Mouse (Mus musculus): ENCODE measurements around the gene Gm49405. TPM values are rescaled to one million over a fixed set of nuclear protein-coding genes. Genes with fewer than 3 reads are reported as not detected.
"Not testable (repeated sequence)": the region's sequence is repeated elsewhere in the genome, so short reads cannot be mapped to it uniquely, and the experiment has no call there.

Gm49405 gene
- polyA plus RNA-seq, 1 experiment = 1.2 TPM

- no peak for DNase-seq
- Histone ChIP-seq H3K4me1 (ENCODE audit: control insufficient read depth, insufficient read depth, low read length) (no peaks in the 10 kb centered on the region), H3K36me3 (ENCODE audit: control insufficient read depth, insufficient read depth, low read length) (no peaks in the 10 kb centered on the region), H3K27ac (ENCODE audit: insufficient read depth, low read depth, low read length) (no peak within 1 kb of the TSS), H3K27me3 (replicated peaks; ENCODE audit: control insufficient read depth, insufficient read depth, low read length) (no peaks in the 10 kb centered on the region), H3K4me3 (ENCODE audit: insufficient read depth, low read depth, low read length) (no peak within 1 kb of the TSS)
- WGBS = 51% methylated on average over 9 of the region's 9 CpGs
- TF ChIP-seq POLR2A (IDR thresholded peaks at IDR 0.05; ENCODE audit: low read depth, low read length) = no peak
- TF ChIP-seq CTCF (conservative IDR thresholded peaks at IDR 0.05; ENCODE audit: insufficient read depth, insufficient read length, low read depth, low read length) = no peak
Measured at GRCm38 (mm10) chr19:3972229-3972628, 28.2 kb upstream of the Gm49405 start, which contains the start of gene Aldh3b2. TSS of gene Aldh3b2 (plus strand) at chr19:3972328.

- H3K4me3 ChIP-seq (ENCODE audit: insufficient read depth, low read depth, low read length); H3K27ac ChIP-seq (ENCODE audit: insufficient read depth, low read depth, low read length); H3K27me3 ChIP-seq (replicated peaks; ENCODE audit: control insufficient read depth, insufficient read depth, low read length); H3K4me1 ChIP-seq (ENCODE audit: control insufficient read depth, insufficient read depth, low read length); H3K36me3 ChIP-seq (ENCODE audit: control insufficient read depth, insufficient read depth, low read length); DNase-seq: not testable (repeated sequence)
- 86% methylated on average over 6 of the region's 6 CpGs for WGBS
Measured at GRCm38 (mm10) chr19:3974608-3975007, 25.8 kb upstream of the Gm49405 start.

GRCm38 (mm10) chr19:3975866-3976265 is 24.6 kb upstream of the Gm49405 start:
- no peak for TF ChIP-seq CTCF (conservative IDR thresholded peaks at IDR 0.05; ENCODE audit: insufficient read depth, insufficient read length, low read depth, low read length)
- TF ChIP-seq POLR2A (IDR thresholded peaks at IDR 0.05; ENCODE audit: low read depth, low read length) = no peak
- no peaks in the 10 kb centered on the region; the same call in 1 of the 2 replicates for H3K4me1 ChIP-seq (ENCODE audit: control insufficient read depth, insufficient read depth, low read length)
- H3K4me3 ChIP-seq (ENCODE audit: insufficient read depth, low read depth, low read length) = no peak overlapping the region
- 87% methylated on average over 2 of the region's 2 CpGs for WGBS
- no peak for DNase-seq
- no peaks in the 10 kb centered on the region for H3K36me3 ChIP-seq (ENCODE audit: control insufficient read depth, insufficient read depth, low read length)
- H3K27ac ChIP-seq (ENCODE audit: insufficient read depth, low read depth, low read length) = no peak overlapping the region
- H3K27me3 ChIP-seq (replicated peaks; ENCODE audit: control insufficient read depth, insufficient read depth, low read length) = no peaks in the 10 kb centered on the region

- Histone ChIP-seq H3K36me3 (ENCODE audit: control insufficient read depth, insufficient read depth, low read length) (no peaks in the 10 kb centered on the region), H3K4me3 (ENCODE audit: insufficient read depth, low read depth, low read length) (no peak overlapping the region), H3K27ac (ENCODE audit: insufficient read depth, low read depth, low read length) (no peak overlapping the region), H3K4me1 (ENCODE audit: control insufficient read depth, insufficient read depth, low read length) (peaks cover 11% of the 10 kb centered on the region), H3K27me3 (replicated peaks; ENCODE audit: control insufficient read depth, insufficient read depth, low read length) (no peaks in the 10 kb centered on the region)
- WGBS = 6% methylated on average over 4 of the region's 4 CpGs
- peak; percentile 90 for DNase-seq
- TF ChIP-seq CTCF (conservative IDR thresholded peaks at IDR 0.05; ENCODE audit: insufficient read depth, insufficient read length, low read depth, low read length) = peak; percentile 75
- TF ChIP-seq POLR2A (IDR thresholded peaks at IDR 0.05; ENCODE audit: low read depth, low read length) = no peak
Measured at GRCm38 (mm10) chr19:3980309-3980708, 20.1 kb upstream of the Gm49405 start.

GRCm38 (mm10) chr19:3980917-3981316 is 19.5 kb upstream of the Gm49405 start:
- Histone ChIP-seq H3K27me3 (replicated peaks; ENCODE audit: control insufficient read depth, insufficient read depth, low read length) (no peaks in the 10 kb centered on the region), H3K4me1 (ENCODE audit: control insufficient read depth, insufficient read depth, low read length) (peaks cover 16% of the 10 kb centered on the region), H3K4me3 (ENCODE audit: insufficient read depth, low read depth, low read length) (no peak overlapping the region), H3K36me3 (ENCODE audit: control insufficient read depth, insufficient read depth, low read length) (no peaks in the 10 kb centered on the region), H3K27ac (ENCODE audit: insufficient read depth, low read depth, low read length) (no peak overlapping the region)
- no peak for DNase-seq
- no peak for TF ChIP-seq CTCF (conservative IDR thresholded peaks at IDR 0.05; ENCODE audit: insufficient read depth, insufficient read length, low read depth, low read length)
- no peak for TF ChIP-seq POLR2A (IDR thresholded peaks at IDR 0.05; ENCODE audit: low read depth, low read length)
- 81% methylated on average over 9 of the region's 9 CpGs for WGBS

- H3K27ac ChIP-seq (ENCODE audit: insufficient read depth, low read depth, low read length) = peak overlapping the region; percentile 92; the same call in 1 of the 2 replicates
- 68% methylated on average over 9 of the region's 9 CpGs for WGBS
- H3K36me3 ChIP-seq (ENCODE audit: control insufficient read depth, insufficient read depth, low read length) = no peaks in the 10 kb centered on the region; the same call in 1 of the 2 replicates
- no peaks in the 10 kb centered on the region for H3K27me3 ChIP-seq (replicated peaks; ENCODE audit: control insufficient read depth, insufficient read depth, low read length)
- H3K4me3 ChIP-seq (ENCODE audit: insufficient read depth, low read depth, low read length) = no peak overlapping the region
- TF ChIP-seq CTCF (conservative IDR thresholded peaks at IDR 0.05; ENCODE audit: insufficient read depth, insufficient read length, low read depth, low read length) (no peak), POLR2A (IDR thresholded peaks at IDR 0.05; ENCODE audit: low read depth, low read length) (no peak)
- peak; percentile 67 for DNase-seq
- peaks cover 18% of the 10 kb centered on the region for H3K4me1 ChIP-seq (ENCODE audit: control insufficient read depth, insufficient read depth, low read length)
Measured at GRCm38 (mm10) chr19:3983527-3984200, 16.8 kb upstream of the Gm49405 start.

- TF ChIP-seq POLR2A (IDR thresholded peaks at IDR 0.05; ENCODE audit: low read depth, low read length) (peak; percentile 4), CTCF (conservative IDR thresholded peaks at IDR 0.05; ENCODE audit: insufficient read depth, insufficient read length, low read depth, low read length) (no peak)
- Histone ChIP-seq H3K27me3 (replicated peaks; ENCODE audit: control insufficient read depth, insufficient read depth, low read length) (no peaks in the 10 kb centered on the region), H3K36me3 (ENCODE audit: control insufficient read depth, insufficient read depth, low read length) (no peaks in the 10 kb centered on the region; the same call in 1 of the 2 replicates), H3K4me3 (ENCODE audit: insufficient read depth, low read depth, low read length) (no peak overlapping the region), H3K4me1 (ENCODE audit: control insufficient read depth, insufficient read depth, low read length) (peaks cover 18% of the 10 kb centered on the region), H3K27ac (ENCODE audit: insufficient read depth, low read depth, low read length) (peak overlapping the region; percentile 92)
- WGBS = 13% methylated on average over 8 of the region's 8 CpGs
- DNase-seq = peak; percentile 95
Measured at GRCm38 (mm10) chr19:3985261-3985681, 15.2 kb upstream of the Gm49405 start.

All from kidney, adult 2 months (tissue).